Mouse (Mus musculus): Measurements from ENCODE around the gene Il3. TPM values are rescaled to one million over a fixed set of nuclear protein-coding genes. Genes with fewer than 3 reads are reported as not detected.
"Not testable (repeated sequence)": the region's sequence is repeated elsewhere in the genome, so short reads cannot be mapped to it uniquely, and the experiment has no call there.

The Il3 gene
- polyA plus RNA-seq, 1 experiment from 2014 or later, result not detected

DNA sequence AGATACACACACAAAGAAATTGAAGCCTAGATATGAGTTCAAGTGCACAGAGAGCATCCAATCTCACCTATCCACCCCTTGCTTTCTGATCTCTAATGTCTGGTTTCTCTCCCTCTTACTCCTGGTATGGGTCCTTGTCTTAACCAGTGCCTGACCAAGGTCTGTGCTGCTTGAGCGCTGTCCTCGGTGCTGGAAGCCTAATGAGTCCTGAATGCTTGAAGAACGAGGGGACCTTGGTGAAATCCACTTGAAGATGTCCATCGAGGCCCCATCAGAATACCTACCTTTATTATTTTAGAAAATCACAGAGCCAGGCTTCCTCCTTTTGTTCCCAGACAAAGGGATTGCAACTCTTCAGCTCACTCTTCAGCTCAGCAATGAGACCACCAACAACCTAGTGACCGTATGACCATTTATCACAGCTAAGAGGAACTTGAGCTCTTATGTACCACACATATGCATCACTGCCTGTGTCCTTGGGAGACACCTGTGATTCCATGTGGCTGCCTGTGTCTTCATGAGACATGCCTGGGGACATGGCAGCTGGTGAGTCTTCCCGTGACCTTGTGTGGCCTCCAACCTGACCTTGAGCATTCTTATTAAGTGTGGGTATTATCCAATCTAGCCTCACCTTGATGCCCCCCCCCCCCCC, 36.1 kb upstream of the Il3 start:
- Histone ChIP-seq H3K4me2 (peak overlapping the region; percentile 82), H3K9ac (peak overlapping the region; percentile 90), H3K27me3 (no peaks in the 10 kb centered on the region), H3K4me3 (peak overlapping the region; percentile 73), H3K4me1 (peaks cover 34% of the 10 kb centered on the region), H3K27ac (peak overlapping the region; percentile 84), H3K36me3 (ENCODE audit: poor library complexity, severe bottlenecking) (no peaks in the 10 kb centered on the region), H3K9me3 (replicated peaks) (no peaks in the 10 kb centered on the region)
- ATAC-seq, result no peak; the same call in 1 of the 2 replicates
- 18% methylated on average over 6 of the region's 6 CpGs for WGBS

DNA sequence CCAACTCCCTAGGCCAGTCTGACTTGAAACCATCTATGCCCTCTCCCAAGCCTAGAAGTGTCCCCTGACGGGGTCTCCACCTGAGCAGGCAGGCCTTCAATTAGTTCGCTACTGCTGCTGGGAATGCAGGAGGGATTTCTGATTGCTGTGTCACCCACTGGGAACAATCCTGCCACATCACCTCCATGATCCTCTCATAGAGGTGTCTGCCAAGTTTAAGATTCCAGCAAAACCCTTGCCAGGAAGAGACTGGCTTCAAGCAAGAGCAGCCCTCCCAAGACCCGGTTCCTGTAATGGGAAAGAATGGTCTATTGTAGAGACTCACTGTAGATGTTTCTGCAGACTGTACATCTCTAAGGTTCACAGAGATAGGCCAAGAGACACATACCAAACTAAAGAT, 35.5 kb upstream of the Il3 start:
- Histone ChIP-seq H3K9ac (no peak overlapping the region), H3K9me3 (replicated peaks) (no peaks in the 10 kb centered on the region), H3K4me3 (no peak overlapping the region), H3K36me3 (ENCODE audit: poor library complexity, severe bottlenecking) (no peaks in the 10 kb centered on the region), H3K4me1 (peaks cover 34% of the 10 kb centered on the region), H3K27me3 (no peaks in the 10 kb centered on the region), H3K4me2 (peak overlapping the region; percentile 82; the same call in 1 of the 2 replicates), H3K27ac (peak overlapping the region; percentile 84; the same call in 1 of the 2 replicates)
- no peak for ATAC-seq
- WGBS, result 94% methylated on average over 3 of the region's 3 CpGs

- 94% methylated on average over 8 of the region's 8 CpGs for WGBS
- no peak overlapping the region for H3K27ac ChIP-seq
- no peaks in the 10 kb centered on the region for H3K27me3 ChIP-seq
- no peaks in the 10 kb centered on the region for H3K36me3 ChIP-seq (ENCODE audit: poor library complexity, severe bottlenecking)
- peaks cover 34% of the 10 kb centered on the region for H3K4me1 ChIP-seq
- H3K9ac ChIP-seq, result no peak overlapping the region
- no peak for ATAC-seq
- no peak overlapping the region for H3K4me3 ChIP-seq
- H3K4me2 ChIP-seq, result no peak overlapping the region
- peaks cover 4% of the 10 kb centered on the region; the same call in 1 of the 2 replicates for H3K9me3 ChIP-seq (replicated peaks)
These were observed 34.9 kb upstream of the Il3 start for GRCm38 (mm10) chr11:54301994-54302393.

DNA sequence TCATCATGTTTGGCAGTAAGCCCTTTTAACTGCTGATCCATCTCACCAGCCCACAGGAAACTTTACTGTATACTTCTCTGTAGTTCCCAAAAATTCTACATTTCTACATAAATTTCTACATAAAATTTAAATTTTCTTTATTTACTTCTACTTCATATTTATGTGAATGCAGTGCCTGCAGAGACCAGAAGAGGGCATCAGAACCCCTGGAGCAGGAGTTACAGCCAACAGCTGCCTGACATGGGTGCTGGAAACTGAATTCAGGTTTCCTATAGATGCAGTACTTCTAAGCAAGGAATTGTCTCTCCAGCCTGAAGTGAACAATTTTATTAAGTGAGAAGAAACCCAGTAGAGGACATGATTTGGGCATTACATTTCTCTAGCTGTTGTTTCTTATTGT, 31.7 kb upstream of the Il3 start:
- Histone ChIP-seq H3K4me2 (no peak overlapping the region), H3K4me1 (peaks cover 8% of the 10 kb centered on the region), H3K9ac (no peak overlapping the region), H3K27ac (no peak overlapping the region), H3K27me3 (no peaks in the 10 kb centered on the region), H3K9me3 (replicated peaks) (peaks cover 4% of the 10 kb centered on the region; the same call in 1 of the 2 replicates), H3K36me3 (ENCODE audit: poor library complexity, severe bottlenecking) (no peaks in the 10 kb centered on the region), H3K4me3 (no peak overlapping the region)
- ATAC-seq, result no peak

DNA sequence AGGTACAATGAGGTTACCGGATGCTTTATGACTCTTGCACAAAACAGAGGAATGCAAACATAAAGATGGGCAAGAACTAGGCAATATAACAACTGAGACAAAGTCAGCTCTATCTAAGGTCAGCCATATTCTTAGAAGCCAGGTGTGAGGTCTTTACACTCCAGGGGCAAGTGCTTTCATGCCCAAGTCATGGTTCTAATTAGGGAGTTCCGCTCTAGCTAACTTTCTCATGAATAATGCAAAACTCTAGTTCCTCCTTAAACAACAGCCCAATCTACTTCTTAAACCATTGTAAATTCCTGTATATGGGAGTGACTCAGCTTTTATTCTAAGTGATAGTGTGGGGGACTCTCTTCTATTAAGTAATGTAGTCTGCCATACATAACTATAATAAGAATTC, 30.4 kb upstream of the Il3 start:
- H3K27me3 ChIP-seq; H3K9ac ChIP-seq; H3K4me1 ChIP-seq; H3K9me3 ChIP-seq (replicated peaks); H3K27ac ChIP-seq; ATAC-seq; H3K36me3 ChIP-seq (ENCODE audit: poor library complexity, severe bottlenecking); H3K4me2 ChIP-seq; H3K4me3 ChIP-seq: not testable (repeated sequence)
- WGBS, result 89% methylated on average over 2 of the region's 2 CpGs

GRCm38 (mm10) chr11:54296734-54297133, 29.7 kb upstream of the Il3 start:
- Histone ChIP-seq H3K4me2 (no peak overlapping the region), H3K9ac (no peak overlapping the region), H3K4me1 (no peaks in the 10 kb centered on the region), H3K9me3 (replicated peaks) (peaks cover 4% of the 10 kb centered on the region; the same call in 1 of the 2 replicates), H3K27me3 (no peaks in the 10 kb centered on the region), H3K27ac (no peak overlapping the region), H3K4me3 (no peak overlapping the region), H3K36me3 (ENCODE audit: poor library complexity, severe bottlenecking) (no peaks in the 10 kb centered on the region)
- 90% methylated on average over 1 of the region's 1 CpGs for WGBS
- no peak for ATAC-seq

DNA sequence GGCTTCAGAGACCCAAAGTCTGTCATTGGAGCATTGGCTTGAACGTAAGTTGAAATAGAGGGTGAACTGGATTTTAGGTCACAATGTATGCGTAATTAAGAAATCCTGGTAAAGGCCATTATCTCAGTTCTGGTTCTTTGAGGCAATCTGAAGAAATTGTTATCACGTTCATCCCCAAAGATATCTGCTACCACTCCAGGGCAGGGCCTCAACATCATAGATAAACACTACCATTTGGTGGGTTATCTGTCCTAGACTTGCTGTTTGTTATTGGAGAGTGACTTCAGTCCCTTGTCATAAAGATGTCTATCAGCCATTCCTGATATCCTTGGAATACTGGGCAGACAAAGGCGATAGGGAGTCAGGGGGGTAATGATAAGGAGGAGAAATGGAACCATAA, 28.9 kb upstream of the Il3 start:
- no peak overlapping the region for H3K4me2 ChIP-seq
- no peaks in the 10 kb centered on the region for H3K27me3 ChIP-seq
- WGBS, result 90% methylated on average over 4 of the region's 4 CpGs
- no peaks in the 10 kb centered on the region for H3K36me3 ChIP-seq (ENCODE audit: poor library complexity, severe bottlenecking)
- peaks cover 4% of the 10 kb centered on the region; the same call in 1 of the 2 replicates for H3K9me3 ChIP-seq (replicated peaks)
- H3K27ac ChIP-seq, result no peak overlapping the region
- H3K4me3 ChIP-seq, result no peak overlapping the region
- H3K4me1 ChIP-seq, result no peaks in the 10 kb centered on the region
- no peak overlapping the region for H3K9ac ChIP-seq
- ATAC-seq, result no peak

- H3K4me3 ChIP-seq, result no peak overlapping the region
- H3K36me3 ChIP-seq (ENCODE audit: poor library complexity, severe bottlenecking), result no peaks in the 10 kb centered on the region
- H3K27ac ChIP-seq, result no peak overlapping the region
- ATAC-seq, result no peak
- no peak overlapping the region for H3K9ac ChIP-seq
- H3K4me2 ChIP-seq, result no peak overlapping the region
- H3K27me3 ChIP-seq, result no peaks in the 10 kb centered on the region
- no peaks in the 10 kb centered on the region for H3K4me1 ChIP-seq
- 83% methylated on average over 12 of the region's 12 CpGs for WGBS
- H3K9me3 ChIP-seq (replicated peaks), result peaks cover 4% of the 10 kb centered on the region; the same call in 1 of the 2 replicates
These were observed 27.1 kb upstream of the Il3 start for GRCm38 (mm10) chr11:54293980-54294807.

DNA sequence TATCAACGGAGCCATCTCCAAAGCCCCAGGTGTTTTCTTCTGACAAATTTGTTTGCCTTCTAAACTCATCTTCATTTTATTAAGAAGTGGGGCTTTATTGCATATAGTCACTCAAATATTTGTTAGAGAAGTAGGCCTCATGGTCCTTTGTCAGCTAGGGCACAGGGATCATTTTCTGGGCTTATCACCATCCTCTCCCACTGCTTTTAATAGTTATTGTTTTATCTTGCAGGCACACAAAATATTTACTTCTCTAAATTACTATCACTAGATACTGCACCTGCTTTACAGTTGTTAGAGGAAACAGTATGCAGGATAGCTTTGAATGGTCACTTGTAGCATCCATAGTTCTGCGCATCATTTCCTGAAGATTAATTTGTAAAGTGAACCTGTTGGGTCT, 25.1 kb upstream of the Il3 start:
- H3K9ac ChIP-seq, result no peak overlapping the region
- ATAC-seq, result no peak
- no peaks in the 10 kb centered on the region for H3K36me3 ChIP-seq (ENCODE audit: poor library complexity, severe bottlenecking)
- no peak overlapping the region for H3K4me2 ChIP-seq
- H3K27ac ChIP-seq, result no peak overlapping the region
- no peaks in the 10 kb centered on the region for H3K4me1 ChIP-seq
- H3K9me3 ChIP-seq (replicated peaks), result peaks cover 1% of the 10 kb centered on the region; the same call in 1 of the 2 replicates
- H3K4me3 ChIP-seq, result no peak overlapping the region
- WGBS, result 94% methylated on average over 2 of the region's 2 CpGs
- H3K27me3 ChIP-seq, result no peaks in the 10 kb centered on the region

- Histone ChIP-seq H3K4me2 (no peak overlapping the region), H3K27me3 (no peaks in the 10 kb centered on the region), H3K9me3 (replicated peaks) (no peaks in the 10 kb centered on the region), H3K4me3 (no peak overlapping the region), H3K9ac (no peak overlapping the region), H3K27ac (no peak overlapping the region), H3K36me3 (ENCODE audit: poor library complexity, severe bottlenecking) (no peaks in the 10 kb centered on the region), H3K4me1 (no peaks in the 10 kb centered on the region)
- no peak for ATAC-seq
- 85% methylated on average over 8 of the region's 8 CpGs for WGBS
These were observed 20.9 kb upstream of the Il3 start for GRCm38 (mm10) chr11:54287821-54288453.

GRCm38 (mm10) chr11:54271437-54271949, 4.4 kb upstream of the Il3 start:
- Histone ChIP-seq H3K27me3 (no peaks in the 10 kb centered on the region), H3K27ac (no peak overlapping the region), H3K4me1 (no peaks in the 10 kb centered on the region), H3K9me3 (replicated peaks) (no peaks in the 10 kb centered on the region), H3K4me3 (no peak overlapping the region), H3K4me2 (no peak overlapping the region), H3K36me3 (ENCODE audit: poor library complexity, severe bottlenecking) (no peaks in the 10 kb centered on the region), H3K9ac (no peak overlapping the region)
- no peak for ATAC-seq
- 86% methylated on average over 5 of the region's 5 CpGs for WGBS
